Mouse (Mus musculus) kidney, embryonic 16.5 days (tissue): ENCODE data around the gene Olfr1279. TPM values are rescaled to one million over a fixed set of nuclear protein-coding genes. Genes with fewer than 3 reads are reported as not detected.
"Not testable (repeated sequence)": the region's sequence is repeated elsewhere in the genome, so short reads cannot be mapped to it uniquely, and the experiment has no call there.

ENCODE experiments used
- ATAC-seq: fragments of 200-750 bp; cut with Nextera tagmentation; 2 replicates; pipeline ENCODE4 v1.8.0; 2017; ENCODE audit warnings: moderate TSS enrichment; ENCODE audit not compliant: low FRiP score, low TSS enrichment
- H3K27ac ChIP-seq: fragments of 300-500 bp; sonication (generic); 2 replicates; pipeline ENCODE4 v1.5.1; 2014; ENCODE audit warnings: low read length
- H3K27me3 ChIP-seq: fragments of 300-500 bp; sonication (generic); 2 replicates; pipeline ENCODE4 v1.6.1; 2014; ENCODE audit warnings: low read length, control low read depth, mixed read lengths; ENCODE audit not compliant: insufficient read depth
- H3K36me3 ChIP-seq: fragments of 300-500 bp; sonication (generic); 2 replicates; pipeline ENCODE4 v1.6.1; 2014; ENCODE audit warnings: low read length, control low read depth, mixed read lengths; ENCODE audit not compliant: insufficient read depth
- H3K4me1 ChIP-seq: fragments of 300-500 bp; sonication (generic); 2 replicates; pipeline ENCODE4 v1.6.1; 2014; ENCODE audit warnings: low read length, control low read depth, mixed read lengths; ENCODE audit not compliant: insufficient read depth
- H3K4me2 ChIP-seq: fragments of 300-500 bp; sonication (generic); replicated peaks from 2 replicates; pipeline ENCODE4 v1.6.1; 2014; ENCODE audit warnings: low read depth, low read length
- H3K4me3 ChIP-seq: fragments of 300-500 bp; sonication (generic); 2 replicates; pipeline ENCODE4 v1.5.1; 2014; ENCODE audit warnings: mild to moderate bottlenecking, low read length
- H3K9ac ChIP-seq: fragments of 300-500 bp; sonication (generic); replicated peaks from 2 replicates; pipeline ENCODE4 v1.6.1; 2014; ENCODE audit warnings: low read length
- H3K9me3 ChIP-seq: fragments of 300-500 bp; sonication (generic); 2 replicates; pipeline ENCODE4 v1.6.1; 2016; ENCODE audit warnings: low read length, control low read depth
- WGBS: fragments of 180-500 bp; shearing (Covaris S2); extraction: QIAGEN DNeasy Blood & Tissue Kit; methylation state at CpG from one replicate; pipeline ENCODE4 v1.1.7; 2014; 5-methylcytosine and 5-hydroxymethylcytosine counted together
- polyA plus RNA-seq: library from polyadenylated mRNA; unstranded; fragments of >200 nt; fragmentation: Nextera tagmentation; extraction: Ambion mirVana; gene quantifications from 2 replicates; pipeline ENCODE4 v1.2.1, GENCODE M21; 2015

Gene Olfr1279
- not detected in 2 replicates for polyA plus RNA-seq

GRCm38 (mm10) chr2:111300374-111300773 is at the start of gene Olfr1279:
Olfr1279 (plus strand) TSS chr2:111300635.
- no peak within 1 kb of the TSS for H3K4me3 ChIP-seq
- H3K36me3 ChIP-seq, result no peaks in the 10 kb centered on the region
- no peak within 1 kb of the TSS for H3K4me2 ChIP-seq
- H3K27ac ChIP-seq, result no peak within 1 kb of the TSS
- ATAC-seq, result no peak
- H3K9ac ChIP-seq, result no peak within 1 kb of the TSS
- H3K27me3 ChIP-seq, result no peaks in the 10 kb centered on the region
- no peaks in the 10 kb centered on the region for H3K9me3 ChIP-seq
- H3K4me1 ChIP-seq, result no peaks in the 10 kb centered on the region

GRCm38 (mm10) chr2:111254216-111254615 is 46.2 kb upstream of the Olfr1279 start, which contains the start of gene Olfr1276:
Olfr1276 (plus strand) TSS chr2:111254516.
- no peaks in the 10 kb centered on the region for H3K4me1 ChIP-seq
- H3K27me3 ChIP-seq, result no peaks in the 10 kb centered on the region
- H3K9ac ChIP-seq, result no peak within 1 kb of the TSS
- ATAC-seq, result no peak
- no peak within 1 kb of the TSS for H3K27ac ChIP-seq
- no peak within 1 kb of the TSS for H3K4me2 ChIP-seq
- no peaks in the 10 kb centered on the region for H3K36me3 ChIP-seq
- no peak within 1 kb of the TSS for H3K4me3 ChIP-seq
- no peaks in the 10 kb centered on the region for H3K9me3 ChIP-seq

GRCm38 (mm10) chr2:111274006-111274405 is 26.4 kb upstream of the Olfr1279 start, which contains the start of gene Olfr1277:
Olfr1277 (minus strand) TSS chr2:111274106.
- no peak for ATAC-seq
- Histone ChIP-seq H3K27me3 (no peaks in the 10 kb centered on the region), H3K27ac (no peak within 1 kb of the TSS), H3K4me2 (no peak within 1 kb of the TSS), H3K36me3 (no peaks in the 10 kb centered on the region), H3K9ac (no peak within 1 kb of the TSS), H3K4me1 (no peaks in the 10 kb centered on the region), H3K4me3 (no peak within 1 kb of the TSS), H3K9me3 (no peaks in the 10 kb centered on the region)
- 70% methylated on average over 2 of the region's 2 CpGs for WGBS

- no peak within 1 kb of the TSS for H3K9ac ChIP-seq
- no peak within 1 kb of the TSS for H3K27ac ChIP-seq
- no peaks in the 10 kb centered on the region for H3K4me1 ChIP-seq
- H3K4me2 ChIP-seq, result no peak within 1 kb of the TSS
- no peak within 1 kb of the TSS for H3K4me3 ChIP-seq
- no peak for ATAC-seq
- no peaks in the 10 kb centered on the region for H3K27me3 ChIP-seq
- H3K36me3 ChIP-seq, result no peaks in the 10 kb centered on the region
- no peaks in the 10 kb centered on the region for H3K9me3 ChIP-seq
Measured at GRCm38 (mm10) chr2:111289836-111290235, 10.6 kb upstream of the Olfr1279 start, which contains the start of gene Olfr1278. Olfr1278 (plus strand) TSS chr2:111290136.

DNA sequence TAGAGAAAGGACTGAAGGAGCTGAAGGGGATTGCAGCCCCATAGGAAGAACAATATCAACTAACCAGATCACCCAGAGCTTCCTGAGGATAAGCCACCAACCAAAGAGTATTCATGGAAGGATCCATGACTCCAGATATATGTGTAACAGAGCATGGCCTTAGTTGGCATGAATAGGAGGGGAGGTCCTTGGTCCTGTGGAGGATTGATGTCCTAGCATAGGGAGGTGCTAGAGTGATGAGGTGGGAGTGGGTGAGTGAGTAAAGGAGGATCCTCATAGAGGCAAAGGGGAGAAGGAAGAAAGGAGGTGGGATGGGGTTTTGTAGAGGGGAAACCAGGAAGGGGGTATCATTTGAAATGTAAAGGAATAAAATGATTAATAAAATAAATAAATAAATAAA is 1.9 kb upstream of the Olfr1279 start:
- Histone ChIP-seq H3K9ac (no peak overlapping the region), H3K27ac (no peak overlapping the region), H3K27me3 (no peaks in the 10 kb centered on the region), H3K36me3 (no peaks in the 10 kb centered on the region), H3K4me2 (no peak overlapping the region), H3K4me1 (no peaks in the 10 kb centered on the region), H3K4me3 (no peak overlapping the region), H3K9me3 (no peaks in the 10 kb centered on the region)
- no peak for ATAC-seq

GRCm38 (mm10) chr2:111313717-111314116 is 13.3 kb downstream of the Olfr1279 start, which contains the start of gene Olfr1280:
Olfr1280 (plus strand) TSS chr2:111314017.
- ATAC-seq, result no peak
- Histone ChIP-seq H3K36me3 (no peaks in the 10 kb centered on the region), H3K4me1 (no peaks in the 10 kb centered on the region), H3K9me3 (no peaks in the 10 kb centered on the region), H3K4me3 (no peak within 1 kb of the TSS), H3K9ac (no peak within 1 kb of the TSS), H3K27ac (no peak within 1 kb of the TSS), H3K4me2 (no peak within 1 kb of the TSS), H3K27me3 (no peaks in the 10 kb centered on the region)

GRCm38 (mm10) chr2:111326220-111326619 is 25.8 kb downstream of the Olfr1279 start, which contains the start of gene Olfr1281:
Olfr1281 (plus strand) TSS chr2:111326520.
- no peak within 1 kb of the TSS for H3K4me2 ChIP-seq
- no peak within 1 kb of the TSS for H3K4me3 ChIP-seq
- no peaks in the 10 kb centered on the region for H3K4me1 ChIP-seq
- no peak within 1 kb of the TSS for H3K27ac ChIP-seq
- no peaks in the 10 kb centered on the region for H3K9me3 ChIP-seq
- H3K9ac ChIP-seq, result no peak within 1 kb of the TSS
- no peaks in the 10 kb centered on the region for H3K36me3 ChIP-seq
- H3K27me3 ChIP-seq, result no peaks in the 10 kb centered on the region
- 77% methylated on average over 2 of the region's 2 CpGs for WGBS
- ATAC-seq, result no peak

DNA sequence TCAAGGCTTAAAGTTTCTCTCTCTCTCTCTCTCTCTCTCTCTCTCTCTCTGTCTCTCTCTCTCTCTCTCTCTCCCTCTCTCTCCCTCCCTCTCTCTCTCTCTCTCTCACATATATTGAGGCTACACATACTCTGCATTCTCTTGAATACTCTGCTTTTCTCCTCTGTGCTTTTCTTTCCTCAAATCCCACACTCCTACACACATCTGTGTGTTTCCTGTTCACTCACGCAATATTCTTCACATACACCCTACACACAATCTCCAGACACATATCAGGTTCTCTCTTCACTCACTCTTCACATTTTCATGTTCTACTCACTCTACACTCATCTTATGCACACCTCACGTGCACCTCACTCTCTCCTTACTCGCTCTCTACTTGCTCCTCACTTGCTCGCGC is 33.3 kb downstream of the Olfr1279 start:
- H3K27ac ChIP-seq, H3K9me3 ChIP-seq, H3K4me1 ChIP-seq, H3K36me3 ChIP-seq, ATAC-seq, H3K27me3 ChIP-seq, H3K4me2 ChIP-seq, H3K9ac ChIP-seq, H3K4me3 ChIP-seq: not testable (repeated sequence)
- 87% methylated on average over 5 of the region's 5 CpGs for WGBS

DNA sequence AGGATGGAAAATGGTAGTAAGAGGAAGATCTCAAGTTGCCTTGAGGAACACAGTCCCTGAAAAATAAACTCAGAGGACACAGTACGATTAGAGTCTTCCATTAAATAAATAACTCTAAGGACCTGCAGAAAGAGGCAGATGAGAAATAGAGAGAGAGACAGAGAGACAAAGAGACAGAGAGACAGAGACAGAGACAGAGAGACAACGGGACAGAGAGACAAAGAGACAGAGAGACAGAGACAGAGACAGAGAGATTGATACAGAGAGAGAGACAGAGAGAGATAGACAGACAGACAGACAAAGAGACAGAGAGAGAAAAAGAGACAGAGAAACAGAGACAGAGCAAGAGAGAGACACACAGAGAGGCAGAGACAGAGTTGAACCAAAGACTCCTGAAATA is 35.5 kb downstream of the Olfr1279 start, which contains the start of gene Olfr1282:
Gene Olfr1282 (minus strand): TSS at position 101 of the 400 bp plus-strand sequence.
- no peak for ATAC-seq
- Histone ChIP-seq H3K4me1 (no peaks in the 10 kb centered on the region), H3K36me3 (no peaks in the 10 kb centered on the region), H3K9me3 (no peaks in the 10 kb centered on the region), H3K9ac (no peak within 1 kb of the TSS), H3K27ac (no peak within 1 kb of the TSS), H3K4me2 (no peak within 1 kb of the TSS), H3K4me3 (no peak within 1 kb of the TSS), H3K27me3 (no peaks in the 10 kb centered on the region)
- WGBS, result 77% methylated on average over 2 of the region's 2 CpGs
